Mouse (Mus musculus) midbrain, postnatal 0 days (tissue): ENCODE results near the gene Rnf31. TPM values are rescaled to one million over a fixed set of nuclear protein-coding genes. Genes with fewer than 3 reads are reported as not detected.
A peak's percentile ranks its signal among the peaks of the same experiment; 100 is the strongest.

ENCODE experiments used
- ATAC-seq: fragments of 200-750 bp; cut with Nextera tagmentation; 2 replicates; pipeline ENCODE4 v1.8.0; 2017; ENCODE audit warnings: moderate number of reproducible peaks, mild to moderate bottlenecking, moderate TSS enrichment, moderate library complexity; ENCODE audit not compliant: low FRiP score
- DNase-seq: peaks from one replicate; pipeline ENCODE4 v3.0.0-alpha.2; 2015; ENCODE audit warnings: low spot score
- H3K27ac ChIP-seq: fragments of 300-500 bp; sonication (generic); 2 replicates; pipeline ENCODE4 v1.5.1; 2014; ENCODE audit warnings: low read depth, mild to moderate bottlenecking, low read length, mixed read lengths
- H3K27me3 ChIP-seq: fragments of 300-500 bp; sonication (generic); 2 replicates; pipeline ENCODE4 v1.6.1; 2014; ENCODE audit warnings: low read length, control low read depth, mixed read lengths; ENCODE audit not compliant: insufficient read depth
- H3K36me3 ChIP-seq: fragments of 300-500 bp; sonication (generic); 2 replicates; pipeline ENCODE4 v1.6.1; 2014; ENCODE audit warnings: low read length, control low read depth, mixed read lengths; ENCODE audit not compliant: insufficient read depth
- H3K4me1 ChIP-seq: fragments of 300-500 bp; sonication (generic); 2 replicates; pipeline ENCODE4 v1.6.1; 2014; ENCODE audit warnings: mild to moderate bottlenecking, control low read depth, antibody characterized with exemption, low read length, mixed read lengths; ENCODE audit not compliant: insufficient read depth
- H3K4me2 ChIP-seq: fragments of 300-500 bp; sonication (generic); 2 replicates; pipeline ENCODE4 v1.6.1; 2014; ENCODE audit warnings: low read depth, mild to moderate bottlenecking, low read length, mixed read lengths; ENCODE audit not compliant: poor library complexity, severe bottlenecking
- H3K4me3 ChIP-seq: fragments of 300-500 bp; sonication (generic); 2 replicates; pipeline ENCODE4 v1.5.1; 2014; ENCODE audit warnings: low read depth, mild to moderate bottlenecking, low read length, moderate library complexity
- H3K9ac ChIP-seq: fragments of 300-500 bp; sonication (generic); replicated peaks from 2 replicates; pipeline ENCODE4 v1.6.1; 2014; ENCODE audit warnings: mild to moderate bottlenecking, low read length, moderate library complexity, mixed read lengths; ENCODE audit not compliant: poor library complexity, severe bottlenecking
- H3K9me3 ChIP-seq: fragments of 300-500 bp; sonication (generic); 2 replicates; pipeline ENCODE4 v1.6.1; 2016; ENCODE audit warnings: low read length, control low read depth
- CTCF ChIP-seq: IDR thresholded peaks from 2 replicates; pipeline ENCODE4 v1.5.1; 2016; ENCODE audit warnings: antibody characterized with exemption, mild to moderate bottlenecking
- WGBS: fragments of 180-500 bp; shearing (Covaris S2); extraction: QIAGEN DNeasy Blood & Tissue Kit; methylation state at CpG from one replicate; pipeline ENCODE4 v1.1.7; 2014; 5-methylcytosine and 5-hydroxymethylcytosine counted together
- polyA plus RNA-seq: library from polyadenylated mRNA; unstranded; fragments of >200 nt; fragmentation: Nextera tagmentation; extraction: Ambion mirVana; gene quantifications from 2 replicates; pipeline ENCODE4 v1.2.1, GENCODE M21; 2015
- total RNA-seq: library from RNA; depleted of rRNA; stranded (reverse); fragments of >200 nt; gene quantifications from 2 replicates; pipeline ENCODE4 v1.2.3, GENCODE M21; 2014

Gene Rnf31
- total and polyA plus RNA-seq, 2 experiments from 2014 or later = 20.4 to 26.7 TPM

DNA sequence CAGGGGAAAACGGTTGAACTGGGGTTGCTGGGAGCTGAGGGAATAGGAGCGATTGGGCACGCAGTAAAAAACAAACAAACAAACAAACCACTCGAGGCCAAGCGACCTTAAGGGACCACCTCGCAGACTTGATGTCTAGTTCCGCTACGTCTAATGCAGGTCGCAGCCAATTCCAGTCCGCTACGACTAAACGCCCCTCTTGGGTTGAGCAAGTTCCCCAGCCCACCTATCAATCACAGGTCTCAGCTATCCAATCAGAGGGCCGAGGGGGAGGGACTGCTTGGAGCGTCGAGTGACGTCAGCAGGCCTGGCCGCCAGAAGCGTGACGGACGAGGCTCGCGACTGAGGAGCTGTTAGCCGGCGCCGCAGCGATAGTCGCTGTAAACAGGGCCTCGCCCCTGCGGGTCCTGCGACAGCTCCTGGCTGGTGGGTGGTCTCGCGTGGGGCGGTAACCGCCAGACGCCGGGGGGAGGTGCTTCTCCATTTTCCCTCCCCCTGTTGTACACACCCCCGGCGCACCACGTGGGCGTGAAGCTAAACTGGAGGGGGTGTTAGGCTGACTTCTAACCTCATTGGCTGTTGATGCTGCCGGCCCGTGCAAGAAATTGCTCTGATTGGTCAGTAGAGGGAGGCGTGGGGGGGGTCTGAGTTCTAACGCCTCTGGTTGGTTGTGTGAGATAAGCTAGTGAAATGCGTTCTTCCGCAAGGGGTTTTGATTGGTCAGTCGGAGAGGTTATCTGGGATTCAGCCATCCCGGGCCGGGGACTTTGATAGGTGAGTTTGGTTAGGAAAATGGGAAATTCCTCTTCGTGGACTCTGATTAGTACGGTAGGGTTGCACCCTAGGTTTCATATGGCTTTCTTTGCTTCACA is 31.1 kb upstream of the Rnf31 start, which contains the start of gene A730061H03Rik:
Gene A730061H03Rik (minus strand): TSS at position 205 of the 872 bp plus-strand sequence.
- peaks cover 23% of the 10 kb centered on the region for H3K36me3 ChIP-seq
- H3K4me2 ChIP-seq = peak within 1 kb of the TSS; percentile 76
- DNase-seq = peak; percentile 99
- under 1% methylated on average over 51 of the region's 51 CpGs for WGBS
- H3K4me1 ChIP-seq = peaks cover 7% of the 10 kb centered on the region; the same call in 1 of the 2 replicates
- no peaks in the 10 kb centered on the region for H3K27me3 ChIP-seq
- H3K27ac ChIP-seq = peak within 1 kb of the TSS; percentile 97
- H3K9me3 ChIP-seq = no peaks in the 10 kb centered on the region
- TF ChIP-seq CTCF = no peak
- H3K9ac ChIP-seq = peak within 1 kb of the TSS; percentile 71
- ATAC-seq = peak; percentile 97
- peak within 1 kb of the TSS; percentile 49 for H3K4me3 ChIP-seq

DNA sequence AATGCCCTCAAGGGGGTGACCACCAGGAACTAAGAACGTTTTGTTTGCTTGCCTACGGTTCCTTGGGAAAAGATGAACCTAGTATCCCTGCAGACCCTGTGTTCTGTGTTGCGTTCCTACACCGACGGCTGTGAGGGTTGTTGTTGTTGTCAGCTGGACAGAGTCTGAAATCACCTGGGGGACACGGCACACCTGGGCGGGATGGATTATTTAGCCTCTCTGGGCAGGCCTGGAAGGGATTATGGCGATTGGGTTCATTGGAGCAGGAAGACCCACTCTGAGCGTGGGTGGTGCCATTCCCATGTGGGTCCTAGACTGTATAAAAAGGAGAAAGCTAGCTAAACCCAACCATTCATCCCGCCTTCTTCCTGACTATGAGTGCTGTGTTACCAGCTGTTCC is 29.6 kb upstream of the Rnf31 start:
- ATAC-seq (no peak), DNase-seq (no peak)
- 84% methylated on average over 10 of the region's 10 CpGs for WGBS
- no peak overlapping the region for H3K4me2 ChIP-seq
- H3K4me3 ChIP-seq = no peak overlapping the region
- TF ChIP-seq CTCF = no peak
- H3K4me1 ChIP-seq = peaks cover 7% of the 10 kb centered on the region; the same call in 1 of the 2 replicates
- H3K27ac ChIP-seq = no peak overlapping the region
- no peaks in the 10 kb centered on the region for H3K27me3 ChIP-seq
- H3K9ac ChIP-seq = no peak overlapping the region
- H3K9me3 ChIP-seq = no peaks in the 10 kb centered on the region
- peaks cover 37% of the 10 kb centered on the region for H3K36me3 ChIP-seq

DNA sequence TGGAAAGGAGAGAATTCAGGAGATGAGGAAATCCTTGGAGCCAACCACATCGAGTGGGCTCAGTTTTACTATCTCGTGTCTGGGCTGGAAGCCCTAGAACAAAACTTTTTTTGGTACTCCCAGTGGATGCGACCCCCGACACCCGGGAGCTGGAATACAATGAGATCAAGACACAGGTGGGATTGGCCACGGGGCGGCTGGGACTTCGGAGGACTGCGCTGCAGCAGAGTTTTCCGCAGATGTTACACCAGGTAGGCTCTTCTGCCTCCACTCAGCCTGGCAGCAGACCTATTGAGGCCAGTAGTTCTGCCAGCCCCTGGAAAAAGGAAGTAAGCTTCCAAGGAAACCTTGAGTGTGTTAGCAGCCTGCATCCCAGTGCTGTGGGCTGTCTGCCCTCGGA is 28.3 kb upstream of the Rnf31 start:
- Histone ChIP-seq H3K36me3 (peaks cover 50% of the 10 kb centered on the region), H3K4me2 (no peak overlapping the region), H3K4me1 (peaks cover 7% of the 10 kb centered on the region; the same call in 1 of the 2 replicates), H3K27ac (no peak overlapping the region), H3K4me3 (no peak overlapping the region), H3K9me3 (no peaks in the 10 kb centered on the region), H3K9ac (0 out of 2 replicates have a peak overlapping the region, but pooled peaks have one; percentile 2), H3K27me3 (no peaks in the 10 kb centered on the region)
- no peak for ATAC-seq
- 91% methylated on average over 11 of the region's 11 CpGs for WGBS
- TF ChIP-seq CTCF = no peak
- DNase-seq = no peak

DNA sequence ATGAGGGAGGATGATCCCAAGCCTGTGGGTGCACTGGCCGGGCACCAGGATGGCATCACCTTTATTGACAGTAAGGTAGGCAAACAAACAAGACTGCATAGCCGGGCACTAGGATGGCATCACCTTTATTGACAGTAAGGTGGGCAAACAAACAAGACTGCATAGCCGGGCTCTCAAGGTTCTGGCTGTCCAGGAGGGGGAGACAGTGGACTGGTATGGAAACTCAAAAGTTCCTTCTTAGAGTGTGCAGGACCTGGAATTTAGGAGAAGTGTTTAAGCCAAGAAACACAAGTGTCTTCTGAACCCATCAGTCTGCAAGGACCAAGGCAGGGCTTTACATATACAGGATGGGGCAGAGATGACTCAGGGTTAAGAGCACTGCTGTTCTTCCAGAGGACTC is 25.8 kb upstream of the Rnf31 start:
- peak; percentile 28; the same call in 1 of the 2 replicates for TF ChIP-seq CTCF
- no peak for ATAC-seq

GRCm38 (mm10) chr14:55567496-55567895 is 24.0 kb upstream of the Rnf31 start:
- Histone ChIP-seq H3K9me3 (no peaks in the 10 kb centered on the region), H3K36me3 (peaks cover 71% of the 10 kb centered on the region), H3K4me2 (no peak overlapping the region), H3K27ac (no peak overlapping the region), H3K4me1 (no peaks in the 10 kb centered on the region), H3K4me3 (no peak overlapping the region), H3K9ac (no peak overlapping the region), H3K27me3 (no peaks in the 10 kb centered on the region)
- TF ChIP-seq CTCF = no peak
- WGBS = 93% methylated on average over 3 of the region's 3 CpGs
- ATAC-seq (no peak), DNase-seq (no peak)

More for the DNA sequence above, 25.8 kb upstream of the Rnf31 start:
- H3K27me3 ChIP-seq = no peaks in the 10 kb centered on the region
- no peak overlapping the region for H3K4me3 ChIP-seq
- no peak overlapping the region for H3K4me2 ChIP-seq
- DNase-seq = no peak
- H3K4me1 ChIP-seq = peaks cover 7% of the 10 kb centered on the region; the same call in 1 of the 2 replicates
- 87% methylated on average over 3 of the region's 3 CpGs for WGBS
- H3K27ac ChIP-seq = no peak overlapping the region
- no peak overlapping the region for H3K9ac ChIP-seq
- peaks cover 71% of the 10 kb centered on the region for H3K36me3 ChIP-seq
- no peaks in the 10 kb centered on the region for H3K9me3 ChIP-seq

DNA sequence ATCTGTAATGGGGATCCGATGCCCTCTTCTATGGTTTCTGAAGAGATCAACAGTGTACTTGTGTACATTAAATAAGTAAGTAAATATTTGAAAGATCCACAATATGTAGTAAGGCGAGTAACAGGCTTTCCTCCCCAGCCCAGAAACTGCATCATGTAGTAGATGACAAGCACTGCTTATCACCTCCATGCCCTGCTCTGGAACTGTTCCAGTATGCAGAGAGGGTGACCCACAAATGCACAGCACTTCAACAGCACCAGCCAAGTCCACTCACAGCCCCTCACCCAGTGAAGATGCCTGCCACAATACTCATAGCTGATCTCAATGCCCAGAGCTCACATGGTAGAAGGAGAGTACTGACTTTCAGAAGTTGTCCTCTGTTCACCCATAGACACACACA is 20.9 kb upstream of the Rnf31 start:
- H3K27ac ChIP-seq = no peak overlapping the region
- WGBS = 94% methylated on average over 2 of the region's 2 CpGs
- peaks cover 46% of the 10 kb centered on the region for H3K36me3 ChIP-seq

More for the DNA sequence above, 20.9 kb upstream of the Rnf31 start:
- Histone ChIP-seq H3K4me1 (no peaks in the 10 kb centered on the region), H3K4me2 (no peak overlapping the region), H3K9me3 (no peaks in the 10 kb centered on the region), H3K4me3 (no peak overlapping the region), H3K27me3 (no peaks in the 10 kb centered on the region), H3K9ac (no peak overlapping the region)
- ATAC-seq = no peak
- TF ChIP-seq CTCF = no peak
- no peak for DNase-seq
